Mouse (Mus musculus) ES-E14 (cell line): ENCODE data around the gene Col4a1. TPM values are rescaled to one million over a fixed set of nuclear protein-coding genes. Genes with fewer than 3 reads are reported as not detected.

Source experiments
- DNase-seq: peaks from one replicate; pipeline ENCODE4 v3.0.0-alpha.2; 2013; ENCODE audit warnings: low read depth, low spot score
- H3K27ac ChIP-seq: 2 replicates; pipeline ENCODE4 v1.5.1; 2012; ENCODE audit warnings: low read depth, mild to moderate bottlenecking, low read length, moderate library complexity, mixed read lengths; ENCODE audit not compliant: poor library complexity, insufficient read depth, severe bottlenecking
- H3K36me3 ChIP-seq: 2 replicates; pipeline ENCODE4 v1.6.1; 2012; ENCODE audit warnings: mild to moderate bottlenecking, low read length, moderate library complexity, mixed read lengths; ENCODE audit not compliant: control insufficient read depth, poor library complexity, insufficient read depth, severe bottlenecking
- H3K4me1 ChIP-seq, 2 experiments: fragments of 150-350 bp in 1 of 2; sonication (generic) in 1 of 2; 2 replicates each; pipeline ENCODE4 v1.6.1; 2012; ENCODE audit warnings: low read length in 2 of 2, mild to moderate bottlenecking in 1 of 2, mixed read lengths in 1 of 2; ENCODE audit not compliant: control insufficient read depth in 2 of 2, insufficient read depth in 2 of 2, poor library complexity in 1 of 2
- H3K4me3 ChIP-seq, 2 experiments: fragments of 150-350 bp in 1 of 2; sonication (generic) in 1 of 2; 2 replicates each; pipeline ENCODE4 v1.5.1; 2012; ENCODE audit warnings: low read length in 2 of 2, low read depth in 1 of 2, mild to moderate bottlenecking in 1 of 2, mixed read lengths in 1 of 2; ENCODE audit not compliant: insufficient read depth in 1 of 2, poor library complexity in 1 of 2, severe bottlenecking in 1 of 2
- H3K9ac ChIP-seq: 2 replicates; pipeline ENCODE4 v1.6.1; 2012; ENCODE audit warnings: low read depth, mild to moderate bottlenecking, low read length, mixed read lengths; ENCODE audit not compliant: poor library complexity, insufficient read depth, severe bottlenecking
- H3K9me3 ChIP-seq: fragments of 150-350 bp; sonication (generic); 2 replicates; pipeline ENCODE4 v1.6.1; 2012; ENCODE audit warnings: low read depth, mild to moderate bottlenecking, low read length; ENCODE audit not compliant: control insufficient read depth, insufficient read depth
- CHD2 ChIP-seq: IDR thresholded peaks from 2 replicates; pipeline ENCODE4 v1.6.1; 2014; ENCODE audit warnings: mild to moderate bottlenecking, low read depth, low read length, inconsistent platforms
- HCFC1 ChIP-seq: IDR thresholded peaks from 2 replicates; pipeline ENCODE4 v1.6.1; 2012; ENCODE audit warnings: low read length, inconsistent platforms, borderline replicate concordance; ENCODE audit not compliant: insufficient read depth
- MAFK ChIP-seq: IDR thresholded peaks from 2 replicates; pipeline ENCODE4 v1.6.1; 2014; ENCODE audit warnings: mild to moderate bottlenecking, low read depth, low read length, inconsistent platforms; ENCODE audit not compliant: insufficient read depth
- ZC3H11A ChIP-seq: IDR thresholded peaks from 2 replicates; pipeline ENCODE4 v1.6.1; 2012; ENCODE audit warnings: low read depth, mild to moderate bottlenecking, inconsistent platforms, low read length, borderline replicate concordance
- ZNF384 ChIP-seq: IDR thresholded peaks from 2 replicates; pipeline ENCODE4 v1.6.1; 2012; ENCODE audit warnings: low read depth, low read length, inconsistent platforms
- in situ Hi-C, 2 experiments: fragments of 600-800 bp; cut with MboI; formaldehyde crosslinking; loops; one replicate each; pipeline ENCODE4 v1.15.1; 2025; ENCODE audit warnings: low sequenced_read_pairs in 2 of 2, inconsistent platforms in 1 of 2; ENCODE audit not compliant: unreplicated experiment in 2 of 2
- total RNA-seq: library from RNA; depleted of rRNA; stranded (reverse); fragments of 300-350 nt; gene quantifications from 2 replicates; pipeline ENCODE4 v1.2.3, GENCODE M21; 2012

Gene Col4a1
- total RNA-seq, 1 experiment, result 198 TPM

DNA sequence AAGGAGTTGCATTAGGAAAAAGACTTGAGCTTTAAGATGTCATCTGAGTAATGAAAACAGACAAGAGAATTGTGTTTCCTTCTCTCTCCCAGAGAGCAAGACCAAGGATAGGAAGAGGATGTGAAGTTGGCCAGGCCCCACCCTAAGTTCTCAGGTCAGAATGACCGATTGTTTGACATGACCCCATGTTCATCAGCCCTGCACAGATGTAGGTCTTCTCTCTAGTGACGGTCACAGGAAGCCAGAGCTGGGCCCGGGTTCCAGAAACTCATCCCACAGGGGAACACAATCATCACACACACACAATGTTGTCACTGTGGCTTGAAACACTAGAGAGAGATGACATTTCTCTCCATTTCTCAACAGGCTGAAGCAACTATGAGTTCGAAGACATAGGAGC lies 27.2 kb downstream of the Col4a1 start:
- in situ Hi-C loops, result no loop called here
- Histone ChIP-seq H3K4me1 (no peaks in the 10 kb centered on the region), H3K9ac (no peak overlapping the region), H3K9me3 (no peaks in the 10 kb centered on the region), H3K4me3 (no peak overlapping the region), H3K36me3 (no peaks in the 10 kb centered on the region), H3K27ac (no peak overlapping the region)
- TF ChIP-seq HCFC1, result no peak
- no peak for TF ChIP-seq CHD2
- TF ChIP-seq ZNF384, result no peak
- TF ChIP-seq MAFK, result no peak
- no peak for TF ChIP-seq ZC3H11A
- DNase-seq, result no peak

DNA sequence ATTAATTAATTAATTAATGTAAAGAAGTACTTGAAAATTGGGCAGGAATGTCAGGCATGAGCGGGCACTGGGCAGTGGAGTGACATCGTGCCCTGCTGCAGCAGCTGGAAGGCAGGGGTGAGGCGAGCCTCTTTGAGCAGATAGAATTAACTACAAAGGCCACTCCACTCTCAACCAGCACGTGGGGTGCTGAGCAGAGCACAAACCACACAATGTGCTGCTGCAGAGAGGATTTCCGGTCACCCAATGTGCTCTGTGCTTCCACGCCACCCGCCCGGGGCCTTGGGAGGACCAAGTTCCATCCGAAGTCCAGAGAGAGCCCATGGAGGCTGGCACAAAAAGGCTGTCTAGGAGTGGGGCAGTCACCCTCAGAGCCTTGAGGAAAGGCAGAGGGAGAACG lies 29.4 kb downstream of the Col4a1 start:
- in situ Hi-C loops, result no loop called here
- no peak overlapping the region for H3K27ac ChIP-seq

DNA sequence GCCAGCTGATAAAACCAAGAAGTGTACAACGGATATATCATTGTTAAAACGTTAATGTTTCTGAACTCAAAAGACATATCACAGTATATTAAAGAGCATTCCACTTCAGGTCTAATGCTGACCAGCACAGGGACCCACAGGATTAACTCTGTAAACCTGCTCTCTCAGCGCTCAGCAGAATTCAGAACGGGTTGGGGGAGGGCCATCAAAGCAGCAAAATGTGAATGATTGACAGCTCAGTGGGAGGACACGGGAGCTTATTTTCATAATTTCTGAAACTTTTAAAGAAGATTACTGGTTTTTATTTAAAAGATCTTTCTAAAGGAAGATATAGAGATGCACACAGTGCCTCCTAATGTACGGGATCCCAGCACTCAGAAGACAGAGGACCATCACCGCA lies 29.9 kb downstream of the Col4a1 start:
- no peaks in the 10 kb centered on the region for H3K9me3 ChIP-seq
- H3K36me3 ChIP-seq, result no peaks in the 10 kb centered on the region
- H3K27ac ChIP-seq, result no peak overlapping the region
- in situ Hi-C loops, result no loop called here
- H3K4me3 ChIP-seq, result no peak overlapping the region
- TF ChIP-seq HCFC1 (no peak), ZC3H11A (no peak), MAFK (no peak), CHD2 (no peak), ZNF384 (no peak)
- no peak overlapping the region for H3K9ac ChIP-seq
- no peak for DNase-seq
- H3K4me1 ChIP-seq, result no peaks in the 10 kb centered on the region; a peak in 1 of 4 replicates

More for the DNA sequence above, 29.4 kb downstream of the Col4a1 start:
- no peak for DNase-seq
- H3K4me1 ChIP-seq, result no peaks in the 10 kb centered on the region; a peak in 1 of 4 replicates
- no peak for TF ChIP-seq ZNF384
- no peak for TF ChIP-seq HCFC1
- TF ChIP-seq CHD2, result no peak
- TF ChIP-seq MAFK, result no peak
- no peak for TF ChIP-seq ZC3H11A
- no peaks in the 10 kb centered on the region for H3K36me3 ChIP-seq
- H3K9me3 ChIP-seq, result no peaks in the 10 kb centered on the region
- H3K4me3 ChIP-seq, result no peak overlapping the region
- no peak overlapping the region for H3K9ac ChIP-seq

DNA sequence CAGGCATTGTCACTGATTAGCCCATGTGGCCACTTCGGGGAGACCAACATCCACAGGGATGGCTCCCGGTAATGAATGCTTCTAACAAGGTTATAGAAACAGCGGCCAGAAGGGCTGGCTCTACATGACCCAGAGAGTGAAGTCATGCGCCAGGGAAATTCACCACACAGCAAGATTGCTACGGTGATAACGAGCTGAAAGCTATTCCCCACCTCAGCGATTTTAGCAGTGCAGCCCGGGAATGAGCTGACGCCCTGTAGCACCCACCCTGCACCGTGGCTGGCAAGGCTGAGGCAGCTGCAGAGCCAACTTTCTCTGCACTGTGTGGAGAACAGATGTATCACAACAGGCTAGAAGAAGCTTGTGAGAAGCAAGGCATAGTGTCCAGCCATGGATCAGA lies 30.5 kb downstream of the Col4a1 start:
- H3K27ac ChIP-seq, result no peak overlapping the region
- H3K9me3 ChIP-seq, result no peaks in the 10 kb centered on the region
- H3K4me3 ChIP-seq, result no peak overlapping the region
- DNase-seq, result no peak
- no peak overlapping the region for H3K9ac ChIP-seq
- no peaks in the 10 kb centered on the region for H3K36me3 ChIP-seq
- in situ Hi-C loops, result no loop called here
- H3K4me1 ChIP-seq, result no peaks in the 10 kb centered on the region; a peak in 1 of 4 replicates
- no peak for TF ChIP-seq HCFC1
- no peak for TF ChIP-seq ZNF384
- no peak for TF ChIP-seq CHD2
- no peak for TF ChIP-seq ZC3H11A
- TF ChIP-seq MAFK, result no peak
